ENCODE assay signal across 10 mouse cellular contexts in genomic region chr4:25798412-25798811, GRCm38 (mm10). TPM values are rescaled to one million over a fixed set of nuclear protein-coding genes. Genes with fewer than 3 reads are reported as not detected.
DNase-seq lines count a peak whose midpoint lies in the region; ATAC-seq lines count a peak whose summit lies in the region.
"Had no signal": no experiment of that assay in that cellular context is flagged by ENCODE, and none has a peak within 500 bp of the region (broad histone marks: within the 10 kb centered on the region; RNA-seq: fewer than 3 reads in every experiment).

No protein-coding gene starts in this region.

- H3K4me1 ChIP-seq in kidney, embryonic 14.5 days (ENCODE audit: control insufficient read depth, insufficient read depth, low read length), result no peaks in the 10 kb centered on the region
- peaks cover 30% of the 10 kb centered on the region for H3K4me1 ChIP-seq in forebrain, embryonic 15.5 days
- peaks cover 9% of the 10 kb centered on the region for H3K4me1 ChIP-seq in midbrain, embryonic 16.5 days (ENCODE audit: control insufficient read depth, insufficient read depth, low read length)

- no peaks in the 10 kb centered on the region for H3K9me3 ChIP-seq in kidney, embryonic 14.5 days (ENCODE audit: control insufficient read depth, low read length)
- H3K9me3 ChIP-seq in forebrain, embryonic 15.5 days, result no peaks in the 10 kb centered on the region
- H3K9me3 ChIP-seq in midbrain, embryonic 16.5 days (replicated peaks; ENCODE audit: control insufficient read depth, low read length, poor library complexity, severe bottlenecking), result no peaks in the 10 kb centered on the region
- H3K9me3 ChIP-seq: G1E had no signal

- DNase-seq in kidney, adult 8-10 months, result no peak
- DNase-seq in cerebellum, postnatal 36 days, result peak; percentile 14 to 26
- DNase-seq in urinary bladder, postnatal 4 days (ENCODE audit: low spot score in 2 of 2), result no peak
- no peak for DNase-seq in spleen, postnatal 14 days (ENCODE audit: low spot score in 2 of 2)
- DNase-seq in gastrocnemius, adult 18-20 months (ENCODE audit: low spot score), result no peak
- DNase-seq: adrenal gland, postnatal 25 days had no signal

- H3K27me3 ChIP-seq in kidney, embryonic 14.5 days (ENCODE audit: control insufficient read depth, insufficient read depth, low read length), result peaks cover 13% of the 10 kb centered on the region
- H3K27me3 ChIP-seq in forebrain, embryonic 15.5 days, result no peaks in the 10 kb centered on the region
- H3K27me3 ChIP-seq in midbrain, embryonic 16.5 days (ENCODE audit: control insufficient read depth, insufficient read depth, low read depth, low read length), result no peaks in the 10 kb centered on the region

- ATAC-seq in kidney, embryonic 14.5 days (ENCODE audit: low FRiP score, low TSS enrichment), result no peak
- ATAC-seq in forebrain, embryonic 15.5 days (replicated peaks), result no peak
- ATAC-seq in midbrain, embryonic 16.5 days, result no peak

- H3K9ac ChIP-seq in kidney, embryonic 14.5 days (ENCODE audit: low read depth, low read length), result no peak overlapping the region
- peak overlapping the region; percentile 73 for H3K9ac ChIP-seq in forebrain, embryonic 15.5 days (replicated peaks)
- H3K9ac ChIP-seq in midbrain, embryonic 16.5 days (ENCODE audit: low read depth, low read length), result peak overlapping the region; percentile 89

- no peaks in the 10 kb centered on the region for H3K36me3 ChIP-seq in kidney, embryonic 14.5 days (ENCODE audit: control insufficient read depth, insufficient read depth, low read length)
- no peaks in the 10 kb centered on the region for H3K36me3 ChIP-seq in forebrain, embryonic 15.5 days
- no peaks in the 10 kb centered on the region for H3K36me3 ChIP-seq in midbrain, embryonic 16.5 days (ENCODE audit: control insufficient read depth, insufficient read depth, low read length)
- H3K36me3 ChIP-seq: G1E had no signal

- H3K27ac ChIP-seq in kidney, embryonic 14.5 days (ENCODE audit: low read depth, low read length), result no peak overlapping the region
- H3K27ac ChIP-seq in forebrain, embryonic 15.5 days (replicated peaks), result peak overlapping the region; percentile 23; the same call in 1 of the 2 replicates
- H3K27ac ChIP-seq in midbrain, embryonic 16.5 days (ENCODE audit: low read length), result no peak overlapping the region

- H3K4me2 ChIP-seq in kidney, embryonic 14.5 days (replicated peaks; ENCODE audit: low read depth, low read length), result peak overlapping the region; percentile 91
- H3K4me2 ChIP-seq in forebrain, embryonic 15.5 days (replicated peaks), result peak overlapping the region; percentile 75
- peak overlapping the region; percentile 79 for H3K4me2 ChIP-seq in midbrain, embryonic 16.5 days (ENCODE audit: low read length)

- WGBS in kidney, embryonic 14.5 days, result 21% methylated on average over 10 of the region's 10 CpGs
- WGBS in forebrain, embryonic 15.5 days, result 8% methylated on average over 10 of the region's 10 CpGs
- WGBS in midbrain, embryonic 16.5 days, result 9% methylated on average over 10 of the region's 10 CpGs

- H3K4me3 ChIP-seq in kidney, embryonic 14.5 days (ENCODE audit: low read length), result peak overlapping the region; percentile 53
- H3K4me3 ChIP-seq in forebrain, embryonic 15.5 days, result peak overlapping the region; percentile 63
- peak overlapping the region; percentile 79 for H3K4me3 ChIP-seq in midbrain, embryonic 16.5 days (ENCODE audit: low read depth, low read length)

RNA-seq across cellular contexts. Expression of gene Fut9, which starts 1.6 kb away (rescaled TPM):
- polyA plus RNA-seq in kidney, embryonic 14.5 days (2014; fragmentation: Nextera tagmentation; extraction: Ambion mirVana), result 4.3 and 5.9 TPM in 2 replicates
- 14.4 and 15.7 TPM in 2 replicates for polyA plus RNA-seq in forebrain, embryonic 15.5 days (2015; fragmentation: Nextera tagmentation; extraction: Ambion mirVana)
- 16.1 and 18.3 TPM in 2 replicates for polyA plus RNA-seq in midbrain, embryonic 16.5 days (2015; fragmentation: Nextera tagmentation; extraction: Ambion mirVana)
- total RNA-seq in gastrocnemius, adult 18-20 months (2021), result under 1 TPM in 1 of 2 experiments, not detected in 1; 0.02 TPM
- polyA plus RNA-seq: G1E had no signal

Comparison
In these comparisons a context has a peak if more than half of its experiments do, and no peak if none do; other contexts are left out.
1. DNase-seq: peak in cerebellum, postnatal 36 days (2 of 2); none in kidney, adult 8-10 months (0 of 2), urinary bladder, postnatal 4 days (0 of 2), spleen, postnatal 14 days (0 of 2) and gastrocnemius, adult 18-20 months (single experiment).
2. Peak in every context shown above with its lines, with median percentiles within 50 percentile points of each other: H3K4me2 ChIP-seq and H3K4me3 ChIP-seq.